Mouse (Mus musculus) heart, adult 2 months (tissue): ENCODE measurements around the gene Nfatc2.

Experiments used
- CTCF ChIP-seq: fragments of 200-600 bp; IDR thresholded peaks from 2 replicates; pipeline ENCODE4 v1.8.1; 2022; ENCODE audit warnings: antibody characterized with exemption, mild to moderate bottlenecking, moderate library complexity
- EP300 ChIP-seq: fragments of 200-500 bp; IDR thresholded peaks from 2 replicates; pipeline ENCODE4 v1.6.1; 2011; ENCODE audit warnings: low read depth, low read length, control low read depth; ENCODE audit not compliant: insufficient read depth
- POLR2A ChIP-seq: fragments of 200-500 bp; IDR thresholded peaks from 2 replicates; pipeline ENCODE4 v1.6.1; 2011; ENCODE audit warnings: mild to moderate bottlenecking, low read depth, low read length, control low read depth; ENCODE audit not compliant: insufficient read depth

DNA sequence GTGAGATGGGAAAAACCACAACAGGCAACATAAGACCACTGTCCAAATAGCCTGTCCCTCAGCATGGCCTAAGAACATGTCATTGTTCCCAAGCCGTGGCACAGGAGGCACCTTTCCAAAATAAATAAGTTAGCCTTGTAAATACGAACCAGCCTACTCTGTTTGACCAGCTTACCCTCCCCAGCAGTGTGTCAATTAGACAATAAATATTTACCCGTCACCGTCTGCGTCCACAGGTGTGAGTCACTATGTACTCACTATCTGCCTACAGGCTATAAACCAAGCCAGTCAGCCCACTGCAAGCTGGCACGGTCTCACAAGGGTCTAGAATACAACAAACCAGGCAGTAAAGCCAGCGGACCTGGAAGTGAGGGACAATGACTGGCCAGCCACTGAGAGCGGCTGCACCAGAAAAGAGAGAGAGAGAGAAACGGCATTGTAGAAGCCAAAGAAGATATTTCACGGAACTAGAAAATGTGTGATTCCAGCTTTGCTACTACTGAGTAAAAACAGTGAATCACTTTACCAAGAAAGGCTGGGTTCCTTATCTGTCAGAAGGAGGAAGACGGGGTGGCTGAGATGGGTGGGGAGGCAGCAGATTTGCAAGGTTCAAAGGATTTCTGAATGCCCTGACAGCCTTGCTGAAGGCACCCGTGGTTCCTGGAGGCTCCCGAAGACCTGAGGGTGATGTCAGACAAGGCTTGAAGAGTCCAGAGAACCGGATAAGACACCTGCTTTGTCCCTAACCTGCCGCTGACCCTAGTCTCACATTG, 69.2 kb downstream of the Nfatc2 start:
- TF ChIP-seq EP300 (no peak), POLR2A (no peak), CTCF (no peak)
